Mouse (Mus musculus): ENCODE data around the gene Oosp2.

GRCm38 (mm10) chr19:11635572-11635971, 24.8 kb downstream of the Oosp2 start:
- TF ChIP-seq CTCF (IDR thresholded peaks at IDR 0.05; ENCODE audit: borderline replicate concordance, control insufficient read depth, extremely low read depth, insufficient read depth, low read length, poor library complexity) (no peak), POLR2A (IDR thresholded peaks at IDR 0.05; ENCODE audit: control insufficient read depth, extremely low read depth, insufficient read depth, low read length, poor library complexity) (no peak)
